ENCODE assay signal across 1 mouse cellular context in the genomic region with DNA sequence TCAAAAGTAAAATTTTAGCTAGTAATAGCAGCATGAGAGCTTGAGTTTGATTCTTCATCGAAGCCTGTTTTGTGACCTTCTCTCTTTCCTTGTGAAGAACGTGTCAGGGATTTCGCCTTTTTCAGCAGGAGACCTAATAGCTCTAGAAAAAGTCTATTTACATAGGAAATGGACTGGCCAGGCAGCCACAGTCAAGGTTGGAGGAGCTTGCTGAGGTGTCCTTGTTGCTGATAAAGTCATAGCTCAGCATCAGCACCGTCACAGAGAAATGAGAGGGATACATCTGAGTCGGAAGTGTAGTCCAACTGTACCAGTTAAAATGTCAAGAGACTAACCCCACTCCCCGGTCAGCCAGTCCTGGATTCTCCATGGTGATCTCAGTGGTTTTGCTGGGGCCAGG.
TF ChIP-seq lines count a peak whose summit lies in the region.

No protein-coding gene starts in this region.

TF ChIP-seq in ES-E14, 5 proteins besides CTCF, POLR2A, EP300 and RAD21:
- TF ChIP-seq ZC3H11A (IDR thresholded peaks at IDR 0.05; ENCODE audit: borderline replicate concordance, low read depth, low read length) (no peak), MAFK (IDR thresholded peaks at IDR 0.05; ENCODE audit: insufficient read depth, low read depth, low read length) (no peak), HCFC1 (IDR thresholded peaks at IDR 0.05; ENCODE audit: borderline replicate concordance, insufficient read depth, low read length) (no peak), CHD2 (IDR thresholded peaks at IDR 0.05; ENCODE audit: low read depth, low read length) (no peak)
TF ChIP-seq in ES-E14: peak in this region for 0.
